Mouse (Mus musculus): Measurements from ENCODE around the gene Lipo4.
"Not testable (repeated sequence)": the region's sequence is repeated elsewhere in the genome, so short reads cannot be mapped to it uniquely, and the experiment has no call there.

Gene Lipo4

GRCm38 (mm10) chr19:33517680-33518079, at the start of gene Lipo4:
Lipo4 (minus strand) TSS chr19:33517780.
- DNase-seq (ENCODE audit: low spot score in 2 of 2), result no peak

GRCm38 (mm10) chr19:33456426-33456825, 61.2 kb downstream of the Lipo4 start:
- not testable (repeated sequence) for DNase-seq (ENCODE audit: low spot score in 2 of 2)

- no peak for DNase-seq (ENCODE audit: low spot score in 2 of 2)
These were observed 63.9 kb downstream of the Lipo4 start for GRCm38 (mm10) chr19:33453725-33454124.

Data from spleen, postnatal 10 days (tissue).